ENCODE assay signal across 11 mouse cellular contexts in the genomic region with DNA sequence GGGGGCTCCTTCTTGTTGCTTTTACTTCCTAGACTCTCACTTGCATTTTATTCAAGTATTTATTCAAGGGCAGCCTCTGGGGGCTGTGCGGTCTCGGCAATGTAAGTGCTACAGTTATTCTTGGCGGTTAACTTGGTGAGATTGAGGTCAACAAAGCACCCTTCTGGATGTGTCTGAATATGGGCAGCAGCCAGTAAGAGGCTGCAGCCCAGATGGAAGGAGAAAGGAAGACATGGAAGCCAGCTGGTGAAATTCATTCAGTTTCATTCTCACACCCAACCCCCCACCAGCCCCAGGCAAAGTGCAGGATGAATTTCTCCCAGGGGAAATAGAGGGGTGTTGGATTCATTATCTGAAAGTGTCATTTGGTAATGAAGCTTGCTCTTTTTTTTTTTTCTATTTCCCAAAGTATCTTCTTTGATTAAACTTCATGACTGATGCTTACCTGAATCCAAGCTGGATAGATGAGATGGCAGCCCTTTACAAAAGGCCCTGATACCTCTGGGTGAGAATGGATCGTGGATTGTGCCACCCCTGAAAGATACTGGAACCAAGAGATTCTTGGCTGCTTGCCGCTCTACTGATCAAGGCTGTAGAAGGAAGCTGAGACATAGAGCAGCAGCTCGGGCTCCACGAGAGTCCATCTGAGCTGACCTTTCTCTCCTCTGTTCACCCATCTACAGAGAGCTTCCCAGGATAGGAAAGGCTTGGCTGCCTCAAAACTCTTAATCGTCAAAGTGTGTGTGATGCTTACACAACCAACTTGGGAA. TPM values are rescaled to one million over a fixed set of nuclear protein-coding genes. Genes with fewer than 3 reads are reported as not detected.
DNase-seq lines count a peak whose midpoint lies in the region; ATAC-seq and TF ChIP-seq lines count a peak whose summit lies in the region.
"Had no signal": no experiment of that assay in that cellular context is flagged by ENCODE, and none has a peak within 500 bp of the region (broad histone marks: within the 10 kb centered on the region; RNA-seq: fewer than 3 reads in every experiment).

No protein-coding gene starts in this region.

- H3K36me3 ChIP-seq in kidney, postnatal 0 days (ENCODE audit: insufficient read depth, low read length) = no peaks in the 10 kb centered on the region
- no peaks in the 10 kb centered on the region for H3K36me3 ChIP-seq in midbrain, embryonic 14.5 days (ENCODE audit: control insufficient read depth, insufficient read depth, low read length)

- no peaks in the 10 kb centered on the region for H3K9me3 ChIP-seq in kidney, postnatal 0 days (replicated peaks; ENCODE audit: low read length)
- no peaks in the 10 kb centered on the region for H3K9me3 ChIP-seq in midbrain, embryonic 14.5 days (ENCODE audit: control insufficient read depth, low read length)

- H3K27ac ChIP-seq in kidney, postnatal 0 days = no peak overlapping the region
- no peak overlapping the region for H3K27ac ChIP-seq in midbrain, embryonic 14.5 days (replicated peaks; ENCODE audit: low read depth, low read length)

- WGBS in kidney, postnatal 0 days = 55% methylated on average over 8 of the region's 8 CpGs
- WGBS in midbrain, embryonic 14.5 days = 67% methylated on average over 8 of the region's 8 CpGs

- ATAC-seq in kidney, postnatal 0 days (replicated peaks; ENCODE audit: low FRiP score, low read depth) = no peak
- ATAC-seq in midbrain, embryonic 14.5 days (ENCODE audit: low FRiP score, low TSS enrichment) = no peak

- no peaks in the 10 kb centered on the region for H3K4me1 ChIP-seq in kidney, postnatal 0 days (replicated peaks; ENCODE audit: insufficient read depth, low read length)
- no peaks in the 10 kb centered on the region for H3K4me1 ChIP-seq in midbrain, embryonic 14.5 days (ENCODE audit: control insufficient read depth, insufficient read depth, low read length)

- H3K27me3 ChIP-seq in kidney, postnatal 0 days (ENCODE audit: insufficient read depth, low read length) = no peaks in the 10 kb centered on the region
- no peaks in the 10 kb centered on the region for H3K27me3 ChIP-seq in midbrain, embryonic 14.5 days (ENCODE audit: control insufficient read depth, insufficient read depth, low read length)

- H3K4me3 ChIP-seq in kidney, postnatal 0 days (replicated peaks; ENCODE audit: low read depth, low read length) = no peak overlapping the region
- no peak overlapping the region for H3K4me3 ChIP-seq in midbrain, embryonic 14.5 days (replicated peaks; ENCODE audit: low read depth, low read length)

- intact Hi-C loops in left cerebral cortex, postnatal 4 days (cut with DNase I) = no loop called here

- H3K9ac ChIP-seq in kidney, postnatal 0 days (ENCODE audit: low read depth, low read length) = no peak overlapping the region
- no peak overlapping the region for H3K9ac ChIP-seq in midbrain, embryonic 14.5 days (replicated peaks; ENCODE audit: low read length)

- H3K4me2 ChIP-seq in kidney, postnatal 0 days (ENCODE audit: low read length) = no peak overlapping the region
- H3K4me2 ChIP-seq in midbrain, embryonic 14.5 days (ENCODE audit: low read length) = no peak overlapping the region

- TF ChIP-seq CTCF in kidney, postnatal 0 days (IDR thresholded peaks at IDR 0.05; ENCODE audit: low read depth) = no peak

- DNase-seq in kidney, postnatal 0 days (ENCODE audit: low spot score) = peak; percentile 56
- DNase-seq in kidney, postnatal 25 days = no peak
- DNase-seq in cerebellum, postnatal 25 days = peak; percentile 10 to 35
- DNase-seq in heart, adult 9 months (ENCODE audit: low spot score in 2 of 2) = peak; percentile 43 to 48
- DNase-seq in left cerebral cortex, postnatal 4 days = peak; percentile 80
- no peak for DNase-seq in midbrain, embryonic 14.5 days
- no peak for DNase-seq in urinary bladder, adult 2 months (ENCODE audit: low spot score)
- no peak for DNase-seq in kidney, adult 18-20 months

RNA-seq across cellular contexts. Expression of gene Ccna1, which starts 10.5 kb away (rescaled TPM):
- 1.4 and 1.6 TPM in 2 replicates for polyA plus RNA-seq in kidney, postnatal 0 days (2015; fragmentation: Nextera tagmentation; extraction: Ambion mirVana)
- total RNA-seq in left cerebral cortex, postnatal 4 days (2021) = 1 to 10 TPM; 2.4 to 3.1 TPM
- polyA plus RNA-seq in midbrain, embryonic 14.5 days (2014; fragmentation: Nextera tagmentation; extraction: Ambion mirVana) = 1.1 and 2.2 TPM in 2 replicates
- 0.10 and 0.21 TPM in 2 replicates for polyA plus RNA-seq in urinary bladder, adult 2 months (2012; rRNA removed)
- total RNA-seq: gastrocnemius, adult 18-20 months; MEL; neutrophil, adult 5-6 weeks had no signal

Comparison
In these comparisons a context has a peak if more than half of its experiments do, and no peak if none do; other contexts are left out.
1. DNase-seq: peak in kidney, postnatal 0 days (single experiment), cerebellum, postnatal 25 days (2 of 2), heart, adult 9 months (2 of 2) and left cerebral cortex, postnatal 4 days (single experiment); none in kidney, postnatal 25 days (0 of 2), midbrain, embryonic 14.5 days (single experiment), urinary bladder, adult 2 months (single experiment) and kidney, adult 18-20 months (single experiment).